Mouse (Mus musculus): ENCODE measurements around the gene 4930469K13Rik. TPM values are rescaled to one million over a fixed set of nuclear protein-coding genes. Genes with fewer than 3 reads are reported as not detected.

Gene 4930469K13Rik
- polyA plus RNA-seq, 1 experiment = not detected

Other genes starting within 250 kb of the 4930469K13Rik start
- gene Kcnmb1, start 135.5 kb downstream of the 4930469K13Rik start, polyA plus RNA-seq (2012; rRNA removed) = 5.8 and 5.9 TPM in 2 replicates
- gene Kcnip1, start 105.4 kb downstream of the 4930469K13Rik start, polyA plus RNA-seq (2012; rRNA removed) = 0.21 and 0.50 TPM in 2 replicates
- gene Lcp2, start 51.6 kb downstream of the 4930469K13Rik start, polyA plus RNA-seq (2012; rRNA removed) = 4.8 and 7.3 TPM in 2 replicates
- not detected in 2 replicates for gene Foxi1, start 109.5 kb upstream of the 4930469K13Rik start, polyA plus RNA-seq (2012; rRNA removed)
- gene Fam196b, start 216.3 kb upstream of the 4930469K13Rik start, polyA plus RNA-seq (2012; rRNA removed) = 0.04 and 0.07 TPM in 2 replicates